Comparison of ENCODE assay signal across 24 mouse cellular contexts in genomic region chr6:48875515-48875914, GRCm38 (mm10). TPM values are rescaled to one million over a fixed set of nuclear protein-coding genes. Genes with fewer than 3 reads are reported as not detected.
"Had no signal": no experiment of that assay in that cellular context is flagged by ENCODE, and none has a peak within 500 bp of the region (broad histone marks: within the 10 kb centered on the region; RNA-seq: fewer than 3 reads in every experiment).

No protein-coding gene starts in this region.

- DNase-seq: lung, adult 2 months; lung, postnatal 36 days; midbrain, embryonic 14.5 days; right cerebral cortex, adult 18-20 months; right cerebral cortex, postnatal 25 days; thymus, adult 2 months; thymus, postnatal 25 days had no signal

- H3K4me3 ChIP-seq: hindbrain, embryonic 15.5 days; left cerebral cortex, adult 2 months; limb, embryonic 10.5 days; liver, embryonic 15.5 days; midbrain, embryonic 10.5 days; myocyte; neural tube, embryonic 15.5 days; stomach, embryonic 15.5 days had no signal

- H3K9me3 ChIP-seq: hindbrain, embryonic 15.5 days; limb, embryonic 10.5 days; liver, embryonic 15.5 days; midbrain, embryonic 10.5 days; neural tube, embryonic 15.5 days; stomach, embryonic 15.5 days had no signal

- H3K4me1 ChIP-seq: hindbrain, embryonic 15.5 days; limb, embryonic 10.5 days; liver, embryonic 15.5 days; midbrain, embryonic 10.5 days; neural tube, embryonic 15.5 days; stomach, embryonic 15.5 days had no signal

- H3K27ac ChIP-seq: hindbrain, embryonic 15.5 days; left cerebral cortex, adult 2 months; limb, embryonic 10.5 days; liver, embryonic 15.5 days; midbrain, embryonic 10.5 days; neural tube, embryonic 15.5 days; stomach, embryonic 15.5 days had no signal

- H3K36me3 ChIP-seq: hindbrain, embryonic 15.5 days; limb, embryonic 10.5 days; liver, embryonic 15.5 days; midbrain, embryonic 10.5 days; neural tube, embryonic 15.5 days; stomach, embryonic 15.5 days had no signal

- H3K27me3 ChIP-seq: hindbrain, embryonic 15.5 days; liver, embryonic 15.5 days; neural tube, embryonic 15.5 days; stomach, embryonic 15.5 days had no signal

- ATAC-seq: lung, postnatal 0 days had no signal

- H3K4me2 ChIP-seq: hindbrain, embryonic 15.5 days; liver, embryonic 11.5 days; liver, embryonic 15.5 days; neural tube, embryonic 15.5 days; stomach, embryonic 15.5 days had no signal

- H3K9ac ChIP-seq: hindbrain, embryonic 15.5 days; liver, embryonic 15.5 days; neural tube, embryonic 15.5 days; stomach, embryonic 15.5 days had no signal

RNA-seq across cellular contexts. Expression of gene Aoc1, which starts 2.8 kb away (rescaled TPM):
- total RNA-seq: layer of hippocampus, adult 8-10 months; layer of hippocampus, postnatal 14 days; left cerebral cortex, adult 2 months; left cerebral cortex, postnatal 14 days; megakaryocyte, adult 5-6 weeks had no signal
- polyA plus RNA-seq: hindbrain, embryonic 15.5 days; limb, embryonic 10.5 days; liver, embryonic 11.5 days; liver, embryonic 15.5 days; midbrain, embryonic 10.5 days; midbrain, embryonic 14.5 days; myocyte; neural tube, embryonic 11.5 days; neural tube, embryonic 15.5 days had no signal

RNA-seq across cellular contexts. Expression of gene 1600015I10Rik, which starts 54.2 kb away (rescaled TPM):
- total RNA-seq: layer of hippocampus, adult 8-10 months; layer of hippocampus, postnatal 14 days; left cerebral cortex, adult 2 months; left cerebral cortex, postnatal 14 days; megakaryocyte, adult 5-6 weeks had no signal
- polyA plus RNA-seq: hindbrain, embryonic 15.5 days; limb, embryonic 10.5 days; liver, embryonic 11.5 days; liver, embryonic 15.5 days; lung, adult 2 months; lung, postnatal 0 days; midbrain, embryonic 10.5 days; midbrain, embryonic 14.5 days; myocyte; neural tube, embryonic 11.5 days; neural tube, embryonic 15.5 days; stomach, embryonic 15.5 days; testis, adult 2 months; urinary bladder, adult 2 months had no signal
